Mouse (Mus musculus): Measurements from ENCODE around the gene Haus8.

GRCm38 (mm10) chr8:71288441-71288949, 15.8 kb upstream of the Haus8 start:
- TF ChIP-seq CTCF (IDR thresholded peaks at IDR 0.05; ENCODE audit: borderline replicate concordance, insufficient read depth, low read depth, low read length) (no peak), POLR2A (IDR thresholded peaks at IDR 0.05; ENCODE audit: borderline replicate concordance, insufficient read depth, low read length) (no peak)
